Mouse (Mus musculus): Measurements from ENCODE around the gene Unc45b. TPM values are rescaled to one million over a fixed set of nuclear protein-coding genes. Genes with fewer than 3 reads are reported as not detected.

Gene Unc45b
- 2.1 and 2.6 TPM in 2 replicates for polyA plus RNA-seq (2015; fragmentation: Nextera tagmentation; extraction: Ambion mirVana)

- no peak within 1 kb of the TSS for H3K4me3 ChIP-seq (replicated peaks)
- no peak within 1 kb of the TSS for H3K4me2 ChIP-seq
- peaks cover 13% of the 10 kb centered on the region; the same call in 1 of the 2 replicates for H3K27me3 ChIP-seq (replicated peaks)
- no peak within 1 kb of the TSS for H3K27ac ChIP-seq (replicated peaks)
- no peak for ATAC-seq (ENCODE audit: low FRiP score)
- 88% methylated on average over 4 of the region's 4 CpGs for WGBS
- H3K9ac ChIP-seq (replicated peaks), result no peak within 1 kb of the TSS
- H3K9me3 ChIP-seq (replicated peaks), result no peaks in the 10 kb centered on the region
- peaks cover 19% of the 10 kb centered on the region for H3K4me1 ChIP-seq
- peaks cover 10% of the 10 kb centered on the region for H3K36me3 ChIP-seq
Measured at GRCm38 (mm10) chr11:82910250-82910649, at the start of gene Unc45b. Gene Unc45b, plus strand, starts transcription at chr11:82910550.

- Histone ChIP-seq H3K36me3 (no peaks in the 10 kb centered on the region), H3K4me2 (no peak overlapping the region), H3K9ac (replicated peaks) (no peak overlapping the region), H3K4me3 (replicated peaks) (no peak overlapping the region), H3K27me3 (replicated peaks) (no peaks in the 10 kb centered on the region), H3K9me3 (replicated peaks) (no peaks in the 10 kb centered on the region), H3K27ac (replicated peaks) (no peak overlapping the region), H3K4me1 (peaks cover 7% of the 10 kb centered on the region; the same call in 1 of the 2 replicates)
- ATAC-seq (ENCODE audit: low FRiP score), result no peak
- WGBS, result 80% methylated on average over 6 of the region's 6 CpGs
Measured at GRCm38 (mm10) chr11:82860759-82861158, 49.6 kb upstream of the Unc45b start.

GRCm38 (mm10) chr11:82861558-82861957 lies 48.8 kb upstream of the Unc45b start:
- Histone ChIP-seq H3K36me3 (no peaks in the 10 kb centered on the region), H3K27ac (replicated peaks) (no peak overlapping the region), H3K4me3 (replicated peaks) (no peak overlapping the region), H3K27me3 (replicated peaks) (no peaks in the 10 kb centered on the region), H3K9me3 (replicated peaks) (no peaks in the 10 kb centered on the region), H3K4me2 (no peak overlapping the region), H3K9ac (replicated peaks) (no peak overlapping the region), H3K4me1 (peaks cover 7% of the 10 kb centered on the region; the same call in 1 of the 2 replicates)
- WGBS, result 69% methylated on average over 8 of the region's 8 CpGs
- ATAC-seq (ENCODE audit: low FRiP score), result no peak

- Histone ChIP-seq H3K4me1 (peaks cover 7% of the 10 kb centered on the region; the same call in 1 of the 2 replicates), H3K9ac (replicated peaks) (no peak overlapping the region), H3K4me3 (replicated peaks) (no peak overlapping the region), H3K27me3 (replicated peaks) (no peaks in the 10 kb centered on the region), H3K4me2 (no peak overlapping the region), H3K27ac (replicated peaks) (no peak overlapping the region), H3K36me3 (no peaks in the 10 kb centered on the region), H3K9me3 (replicated peaks) (no peaks in the 10 kb centered on the region)
- 68% methylated on average over 9 of the region's 9 CpGs for WGBS
- no peak for ATAC-seq (ENCODE audit: low FRiP score)
Measured at GRCm38 (mm10) chr11:82862638-82863037, 47.7 kb upstream of the Unc45b start.

GRCm38 (mm10) chr11:82863059-82863458 lies 47.3 kb upstream of the Unc45b start:
- Histone ChIP-seq H3K27me3 (replicated peaks) (no peaks in the 10 kb centered on the region), H3K27ac (replicated peaks) (no peak overlapping the region), H3K36me3 (no peaks in the 10 kb centered on the region), H3K4me2 (no peak overlapping the region), H3K4me1 (peaks cover 7% of the 10 kb centered on the region; the same call in 1 of the 2 replicates), H3K4me3 (replicated peaks) (no peak overlapping the region), H3K9ac (replicated peaks) (no peak overlapping the region), H3K9me3 (replicated peaks) (no peaks in the 10 kb centered on the region)
- ATAC-seq (ENCODE audit: low FRiP score), result no peak
- 30% methylated on average over 2 of the region's 2 CpGs for WGBS

- H3K9ac ChIP-seq (replicated peaks), result no peak overlapping the region
- no peak for ATAC-seq (ENCODE audit: low FRiP score)
- H3K4me2 ChIP-seq, result no peak overlapping the region
- no peak overlapping the region for H3K27ac ChIP-seq (replicated peaks)
- peaks cover 7% of the 10 kb centered on the region; the same call in 1 of the 2 replicates for H3K4me1 ChIP-seq
- H3K27me3 ChIP-seq (replicated peaks), result no peaks in the 10 kb centered on the region
- no peak overlapping the region for H3K4me3 ChIP-seq (replicated peaks)
- 50% methylated on average over 4 of the region's 4 CpGs for WGBS
- no peaks in the 10 kb centered on the region for H3K9me3 ChIP-seq (replicated peaks)
- no peaks in the 10 kb centered on the region for H3K36me3 ChIP-seq
Measured at GRCm38 (mm10) chr11:82863488-82863931, 46.8 kb upstream of the Unc45b start.

GRCm38 (mm10) chr11:82865957-82866356 lies 44.4 kb upstream of the Unc45b start:
- Histone ChIP-seq H3K27me3 (replicated peaks) (no peaks in the 10 kb centered on the region), H3K9me3 (replicated peaks) (no peaks in the 10 kb centered on the region), H3K27ac (replicated peaks) (no peak overlapping the region), H3K4me2 (no peak overlapping the region), H3K4me3 (replicated peaks) (no peak overlapping the region), H3K9ac (replicated peaks) (no peak overlapping the region), H3K4me1 (peaks cover 19% of the 10 kb centered on the region), H3K36me3 (no peaks in the 10 kb centered on the region)
- no peak for ATAC-seq (ENCODE audit: low FRiP score)
- WGBS, result 79% methylated on average over 10 of the region's 10 CpGs

- H3K9me3 ChIP-seq (replicated peaks), result no peaks in the 10 kb centered on the region
- H3K4me1 ChIP-seq, result peaks cover 17% of the 10 kb centered on the region
- no peak overlapping the region for H3K9ac ChIP-seq (replicated peaks)
- no peak for ATAC-seq (ENCODE audit: low FRiP score)
- H3K36me3 ChIP-seq, result no peaks in the 10 kb centered on the region
- no peak overlapping the region for H3K27ac ChIP-seq (replicated peaks)
- H3K4me2 ChIP-seq, result no peak overlapping the region
- WGBS, result 27% methylated on average over 7 of the region's 7 CpGs
- H3K27me3 ChIP-seq (replicated peaks), result no peaks in the 10 kb centered on the region
- H3K4me3 ChIP-seq (replicated peaks), result no peak overlapping the region
Measured at GRCm38 (mm10) chr11:82866850-82867564, 43.3 kb upstream of the Unc45b start.

- Histone ChIP-seq H3K27ac (replicated peaks) (no peak overlapping the region), H3K9me3 (replicated peaks) (no peaks in the 10 kb centered on the region), H3K4me1 (peaks cover 16% of the 10 kb centered on the region), H3K27me3 (replicated peaks) (no peaks in the 10 kb centered on the region), H3K4me2 (no peak overlapping the region), H3K4me3 (replicated peaks) (no peak overlapping the region), H3K9ac (replicated peaks) (no peak overlapping the region), H3K36me3 (no peaks in the 10 kb centered on the region)
- WGBS, result 85% methylated on average over 5 of the region's 5 CpGs
- no peak for ATAC-seq (ENCODE audit: low FRiP score)
Measured at GRCm38 (mm10) chr11:82867956-82868355, 42.4 kb upstream of the Unc45b start.

- no peak overlapping the region for H3K9ac ChIP-seq (replicated peaks)
- no peak for ATAC-seq (ENCODE audit: low FRiP score)
- no peaks in the 10 kb centered on the region for H3K27me3 ChIP-seq (replicated peaks)
- no peak overlapping the region for H3K27ac ChIP-seq (replicated peaks)
- H3K4me1 ChIP-seq, result peaks cover 16% of the 10 kb centered on the region
- H3K4me3 ChIP-seq (replicated peaks), result peak overlapping the region; percentile 76
- H3K4me2 ChIP-seq, result peak overlapping the region; percentile 87
- no peaks in the 10 kb centered on the region for H3K9me3 ChIP-seq (replicated peaks)
- 72% methylated on average over 9 of the region's 9 CpGs for WGBS
- H3K36me3 ChIP-seq, result no peaks in the 10 kb centered on the region
Measured at GRCm38 (mm10) chr11:82869506-82870172, 40.7 kb upstream of the Unc45b start.

- ATAC-seq (ENCODE audit: low FRiP score), result peak; percentile 40
- Histone ChIP-seq H3K9ac (replicated peaks) (peak overlapping the region; percentile 72), H3K27ac (replicated peaks) (0 out of 2 replicates have a peak overlapping the region, but pooled peaks have one; percentile 42), H3K9me3 (replicated peaks) (no peaks in the 10 kb centered on the region), H3K36me3 (no peaks in the 10 kb centered on the region), H3K27me3 (replicated peaks) (no peaks in the 10 kb centered on the region), H3K4me1 (peaks cover 16% of the 10 kb centered on the region), H3K4me3 (replicated peaks) (peak overlapping the region; percentile 76), H3K4me2 (peak overlapping the region; percentile 87)
- WGBS, result 5% methylated on average over 36 of the region's 36 CpGs
Measured at GRCm38 (mm10) chr11:82870173-82871030, 39.9 kb upstream of the Unc45b start.

Measured in neural tube, embryonic 15.5 days (tissue).